ENCODE assay signal across 29 mouse cellular contexts in genomic region chr3:101277830-101278229, GRCm38 (mm10). TPM values are rescaled to one million over a fixed set of nuclear protein-coding genes. Genes with fewer than 3 reads are reported as not detected.
"Had no signal": no experiment of that assay in that cellular context is flagged by ENCODE, and none has a peak within 500 bp of the region (broad histone marks: within the 10 kb centered on the region; RNA-seq: fewer than 3 reads in every experiment).

No protein-coding gene starts in this region.

- H3K4me1 ChIP-seq: liver, embryonic 12.5 days; liver, embryonic 15.5 days had no signal

- DNase-seq: kidney, adult 2 months; kidney, postnatal 25 days; layer of hippocampus, adult 9-11 months; liver; lung, adult 18-20 months; lung, postnatal 10 days; lung, postnatal 36 days; midbrain, embryonic 14.5 days; right cerebral cortex, adult 18-20 months; right cerebral cortex, postnatal 14 days; right cerebral cortex, postnatal 4 days had no signal

- H3K27me3 ChIP-seq: limb, embryonic 13.5 days; lung, embryonic 15.5 days; neural tube, embryonic 12.5 days; neural tube, embryonic 15.5 days had no signal

- H3K27ac ChIP-seq: kidney, postnatal 0 days; layer of hippocampus, adult 2 months; limb, embryonic 10.5 days; limb, embryonic 13.5 days; liver, embryonic 12.5 days; liver, embryonic 15.5 days; lung, embryonic 15.5 days; neural tube, embryonic 12.5 days; neural tube, embryonic 15.5 days; stomach, postnatal 0 days had no signal

- ATAC-seq: intestine, postnatal 0 days; liver, embryonic 12.5 days had no signal

- H3K36me3 ChIP-seq: limb, embryonic 10.5 days; limb, embryonic 13.5 days; liver, embryonic 12.5 days; liver, embryonic 15.5 days; lung, embryonic 15.5 days; neural tube, embryonic 12.5 days; neural tube, embryonic 15.5 days had no signal

- H3K4me3 ChIP-seq: layer of hippocampus, adult 2 months; limb, embryonic 10.5 days; limb, embryonic 13.5 days; liver, embryonic 12.5 days; liver, embryonic 15.5 days; lung, embryonic 15.5 days; neural tube, embryonic 12.5 days; neural tube, embryonic 15.5 days had no signal

RNA-seq across cellular contexts. Expression of gene Cd2, which starts 9.9 kb away (rescaled TPM):
- total RNA-seq: layer of hippocampus, adult 2 months; layer of hippocampus, postnatal 25 days; left cerebral cortex, adult 18-20 months; left cerebral cortex, postnatal 25 days; midbrain, postnatal 0 days had no signal
- polyA plus RNA-seq: intestine, postnatal 0 days; kidney, embryonic 14.5 days; kidney, postnatal 0 days; limb, embryonic 10.5 days; limb, embryonic 13.5 days; liver, embryonic 12.5 days; midbrain, embryonic 11.5 days; midbrain, embryonic 14.5 days; neural tube, embryonic 12.5 days; neural tube, embryonic 15.5 days; stomach, embryonic 14.5 days; stomach, postnatal 0 days had no signal
